Mouse (Mus musculus) CD4-positive, CD25-positive, alpha-beta regulatory T cell, adult 2 months (primary cell): ENCODE measurements around the gene Mtmr3.

Source experiments
- DNase-seq: peaks from one replicate; pipeline ENCODE4 v3.0.0-alpha.2; 2012; ENCODE audit warnings: low read depth, low spot score

The Mtmr3 gene

DNA sequence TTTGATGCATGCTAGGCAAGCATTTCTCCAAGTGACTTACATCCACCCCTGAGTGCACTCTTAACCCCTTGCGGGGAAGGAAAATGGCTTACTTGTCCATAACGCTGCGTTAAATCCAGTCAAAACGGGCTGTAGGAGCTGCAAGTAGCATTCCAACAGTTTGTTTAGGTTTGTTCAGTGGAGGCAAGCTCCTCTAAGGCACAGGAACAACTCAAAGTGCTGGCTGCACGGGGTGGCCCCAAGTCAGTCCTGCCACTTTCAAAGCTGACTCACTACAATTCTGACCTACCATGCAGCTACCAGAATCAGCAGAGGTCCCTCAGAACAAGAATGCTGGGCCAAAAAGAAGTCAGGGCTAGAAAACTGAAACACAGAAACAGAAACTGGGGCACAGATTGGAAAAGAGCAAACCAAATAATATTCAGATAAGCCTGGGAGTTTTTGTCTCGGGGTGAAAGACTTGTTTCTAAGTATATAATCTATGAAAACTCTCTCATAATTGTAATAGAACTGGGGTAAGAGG is 72.5 kb downstream of the Mtmr3 start:
- DNase-seq: no peak

DNA sequence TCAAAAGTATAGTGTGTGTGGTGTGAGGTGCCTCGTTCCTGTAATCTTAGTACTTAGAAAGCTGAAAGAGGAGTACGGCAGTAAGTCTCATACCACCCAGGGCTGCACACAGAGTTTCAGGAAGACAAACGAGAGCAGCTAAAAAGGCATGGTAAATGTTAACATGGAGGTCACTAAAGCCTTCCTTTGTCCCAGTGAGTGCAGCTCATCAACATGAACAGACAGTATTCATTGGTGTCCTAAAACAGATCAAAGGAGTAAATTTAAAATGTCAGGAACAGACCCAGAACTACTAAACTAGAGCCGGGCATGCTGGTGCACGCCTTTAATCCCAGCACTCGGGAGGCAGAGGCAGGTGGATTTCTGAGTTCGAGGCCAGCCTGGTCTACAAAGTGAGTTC is 75.7 kb downstream of the Mtmr3 start:
- DNase-seq: no peak

DNA sequence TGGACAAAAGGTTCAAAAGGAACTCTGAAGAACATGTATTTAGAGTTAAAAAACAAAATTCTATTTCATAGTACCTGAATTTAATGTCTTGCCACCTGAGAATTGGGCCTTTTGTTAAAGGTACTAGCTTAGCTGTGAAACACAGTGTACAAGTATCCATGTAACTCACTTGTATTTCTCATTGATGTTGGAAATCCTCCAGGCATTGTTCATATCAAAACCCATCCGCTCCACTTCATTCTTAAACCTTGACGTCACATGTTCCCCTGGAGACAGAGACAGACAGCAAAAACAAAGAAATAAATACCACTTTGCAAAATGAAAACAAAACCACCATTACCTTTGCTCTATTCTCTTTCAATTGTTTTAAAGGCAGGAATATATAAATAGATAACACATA is 87.2 kb downstream of the Mtmr3 start:
- peak; percentile 59 for DNase-seq

DNA sequence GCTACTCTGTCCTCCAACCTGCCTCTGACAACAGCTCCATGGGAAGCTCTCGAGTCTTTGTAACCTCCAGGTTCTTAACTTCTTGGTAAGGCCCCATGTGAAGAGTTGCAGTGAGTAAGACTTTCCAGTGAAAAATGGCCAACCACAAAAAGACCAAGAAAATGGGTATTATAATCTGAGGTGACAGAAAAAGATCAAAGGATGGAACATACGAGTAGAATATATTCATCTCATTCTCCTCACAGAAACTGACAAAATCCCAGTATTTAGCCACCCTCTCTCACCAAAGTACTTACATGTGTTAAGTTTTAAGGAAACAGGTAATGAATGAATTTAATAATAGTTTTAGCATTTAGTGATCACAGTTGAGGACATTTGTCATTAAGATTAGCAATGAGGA is 88.2 kb downstream of the Mtmr3 start:
- peak; percentile 43 for DNase-seq

DNA sequence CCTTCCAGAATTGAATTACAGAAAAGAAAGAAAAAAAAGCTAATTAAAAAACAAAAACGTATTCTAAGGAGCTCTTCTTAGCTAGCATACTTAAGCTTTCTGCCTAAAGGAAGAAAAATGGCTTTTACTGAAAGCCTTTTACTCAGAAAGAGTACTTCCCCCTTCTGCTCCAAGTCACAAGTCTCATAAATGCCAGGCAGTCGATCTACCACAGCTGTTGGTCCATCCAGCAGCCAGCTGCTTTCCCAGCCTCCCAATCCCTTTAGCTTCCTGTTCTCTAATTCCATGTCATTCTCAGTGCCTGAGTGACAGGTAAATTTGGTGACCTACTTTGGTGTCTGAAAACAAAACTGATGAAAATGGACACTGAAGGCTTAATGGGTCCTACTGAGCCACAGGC is 92.5 kb downstream of the Mtmr3 start:
- DNase-seq: no peak

DNA sequence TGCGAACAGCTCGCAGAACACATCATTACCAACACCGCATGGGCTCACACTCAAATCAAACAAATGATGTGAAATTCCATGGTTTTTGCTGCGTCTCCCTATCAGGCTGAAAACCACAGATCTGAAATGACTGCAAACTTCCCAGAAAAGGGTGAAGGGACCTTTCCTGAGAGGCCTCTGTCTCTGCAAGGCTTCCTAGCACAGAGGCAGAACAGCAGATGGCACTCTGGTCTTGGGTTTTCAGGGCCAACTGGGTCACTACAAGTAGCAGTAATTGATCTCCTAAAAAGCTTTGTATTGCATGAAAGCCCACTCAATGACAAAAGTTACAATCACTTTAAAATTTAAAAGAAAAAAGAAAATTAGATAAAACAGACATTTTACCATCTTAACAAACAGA is 93.8 kb downstream of the Mtmr3 start:
- DNase-seq: peak; percentile 31

DNA sequence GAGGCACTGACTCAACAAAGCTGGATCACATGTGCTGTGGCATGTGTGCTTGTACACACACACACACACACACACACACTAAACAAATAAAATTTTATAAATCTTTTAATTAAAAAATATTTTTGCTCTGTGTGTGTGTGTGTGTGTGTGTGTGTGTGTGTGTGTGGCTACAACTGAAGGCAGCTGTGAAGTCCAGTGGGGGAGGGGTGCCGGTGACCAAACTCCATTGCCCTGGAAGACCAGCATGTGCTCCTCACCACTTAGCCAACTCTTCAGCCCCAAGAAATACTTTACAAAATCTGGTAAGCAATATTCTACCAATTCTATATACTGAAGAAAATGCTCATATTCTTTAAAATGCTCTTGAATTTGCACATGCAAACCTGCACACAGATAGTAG is 94.4 kb downstream of the Mtmr3 start:
- DNase-seq: no peak

DNA sequence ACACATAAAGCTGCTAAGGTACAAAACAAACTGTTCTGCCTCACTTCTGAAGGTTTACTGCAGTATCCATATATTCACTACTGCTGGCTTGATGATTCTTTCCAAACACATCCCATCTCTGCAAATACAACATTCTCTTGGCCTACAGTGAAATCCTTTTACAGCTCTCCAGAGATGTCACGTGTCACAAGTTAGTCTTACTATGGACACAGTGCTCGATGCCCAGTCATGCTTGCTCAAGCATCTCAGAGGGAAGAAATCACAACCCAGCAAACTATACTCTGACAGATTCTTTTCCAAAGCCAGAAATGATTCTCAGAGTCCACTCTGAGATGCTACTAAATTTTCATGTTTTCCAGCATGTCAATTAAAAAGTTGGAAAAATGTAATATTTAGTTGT is 95.2 kb downstream of the Mtmr3 start:
- DNase-seq: no peak

DNA sequence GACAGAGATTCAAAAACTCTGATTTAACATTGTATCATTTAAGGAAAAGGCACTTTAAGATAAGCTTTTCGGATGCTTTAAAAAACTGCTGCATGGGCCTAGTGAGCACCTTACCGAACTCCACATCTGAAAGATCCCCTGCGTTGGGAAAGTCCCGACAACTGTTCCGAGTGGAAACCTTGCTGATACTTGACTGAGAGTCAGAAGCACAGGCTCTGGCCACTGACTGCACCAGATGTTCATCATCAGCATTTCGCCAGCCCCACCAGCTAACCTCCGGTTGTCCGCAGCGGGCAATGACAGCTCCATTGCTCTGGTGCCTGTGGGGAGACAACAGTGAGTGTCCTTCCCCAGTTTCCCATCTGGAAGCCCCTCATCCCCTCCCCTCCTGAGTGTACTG is 95.9 kb downstream of the Mtmr3 start:
- DNase-seq: peak; percentile 35

DNA sequence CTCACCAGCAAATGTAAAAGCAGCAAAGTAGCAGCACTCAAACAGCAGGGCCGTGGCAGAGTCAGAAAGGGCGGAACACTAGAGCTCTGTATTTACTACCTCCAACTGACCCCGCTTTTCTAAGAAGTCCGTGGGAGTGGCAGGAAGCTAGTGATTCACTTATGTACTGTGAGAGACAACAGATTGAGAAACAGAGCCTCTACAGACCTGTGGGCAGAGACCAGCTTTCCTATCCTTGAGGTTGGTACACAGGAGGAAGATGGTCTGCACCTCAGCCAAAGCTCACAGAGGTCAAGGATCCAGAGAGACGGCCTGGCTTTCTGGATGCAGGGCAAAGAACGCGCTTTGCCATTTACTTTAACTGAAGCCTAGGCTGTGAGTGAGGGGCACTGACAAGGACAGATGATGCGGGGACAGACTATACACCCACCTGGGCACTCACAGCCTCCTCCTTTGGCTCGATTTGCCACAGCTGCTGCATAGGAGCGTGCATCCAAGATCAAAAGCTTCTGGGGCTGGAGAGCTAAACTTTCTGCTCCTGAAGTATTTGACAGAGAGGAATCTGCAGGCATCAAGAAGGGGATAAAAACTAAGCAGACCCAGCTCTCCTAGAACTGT is 97.1 kb downstream of the Mtmr3 start:
- peak; percentile 74 for DNase-seq

DNA sequence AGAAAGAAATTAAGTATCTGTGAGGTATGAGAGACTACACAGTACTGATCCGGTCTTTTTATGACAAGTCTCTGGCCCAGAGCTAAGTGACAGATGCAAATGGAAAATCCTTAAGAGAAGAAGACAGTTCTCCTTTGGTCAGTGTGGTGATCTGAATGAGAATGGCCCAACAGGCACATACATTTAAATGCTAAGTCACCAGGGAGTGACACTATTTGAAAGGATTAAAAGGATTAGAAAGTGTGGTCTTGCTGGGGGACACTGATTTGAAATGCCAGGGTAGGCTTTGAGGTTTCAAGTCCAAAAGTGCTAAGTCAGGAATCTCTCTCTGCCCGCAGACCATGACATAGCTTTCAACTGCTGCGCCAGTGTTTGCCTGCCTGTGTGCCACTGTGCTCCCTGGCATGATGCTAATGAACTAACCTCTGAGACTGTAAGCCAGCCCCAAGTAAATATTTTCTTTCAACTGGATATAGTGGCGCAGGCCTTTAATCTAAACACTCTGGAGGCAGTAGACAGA is 99.6 kb downstream of the Mtmr3 start:
- no peak for DNase-seq

DNA sequence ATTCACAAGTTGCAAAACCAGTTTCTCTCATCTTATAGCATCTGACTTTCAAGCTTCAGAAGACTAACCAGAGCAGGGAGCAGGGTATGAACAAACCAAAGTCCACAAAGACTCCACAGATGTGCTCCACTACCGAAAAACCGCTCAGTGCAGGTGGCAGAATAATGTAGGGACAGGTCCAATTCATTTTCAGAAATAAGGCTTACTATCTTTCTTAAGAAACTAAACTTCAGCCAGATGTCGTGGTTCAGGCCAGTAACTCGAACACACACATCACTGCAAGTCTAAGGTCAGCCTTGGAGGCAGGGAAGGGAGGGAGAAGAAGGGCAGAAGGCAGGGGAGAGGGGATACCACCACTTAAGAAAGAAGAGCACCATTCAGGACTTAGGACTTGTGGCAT is 105.5 kb downstream of the Mtmr3 start:
- DNase-seq: no peak

DNA sequence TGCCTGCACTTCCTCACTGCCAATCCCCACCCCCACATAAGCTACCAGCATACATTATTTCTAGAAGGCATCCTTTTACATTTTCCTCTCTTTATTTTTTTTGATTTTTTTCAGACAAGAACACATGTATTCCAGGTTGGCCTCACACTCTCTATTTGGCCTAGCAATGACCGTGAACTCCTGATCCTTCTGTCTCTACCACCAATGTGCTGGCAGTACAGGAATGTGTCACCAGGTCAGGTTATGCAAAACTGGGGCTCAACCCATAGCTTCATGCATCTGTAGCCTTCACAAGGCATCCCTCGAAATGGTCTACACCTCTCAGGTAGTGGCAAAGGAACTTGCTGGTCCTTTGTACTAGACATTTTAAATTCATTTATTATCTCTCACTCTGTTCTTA is 105.9 kb downstream of the Mtmr3 start:
- DNase-seq: no peak

DNA sequence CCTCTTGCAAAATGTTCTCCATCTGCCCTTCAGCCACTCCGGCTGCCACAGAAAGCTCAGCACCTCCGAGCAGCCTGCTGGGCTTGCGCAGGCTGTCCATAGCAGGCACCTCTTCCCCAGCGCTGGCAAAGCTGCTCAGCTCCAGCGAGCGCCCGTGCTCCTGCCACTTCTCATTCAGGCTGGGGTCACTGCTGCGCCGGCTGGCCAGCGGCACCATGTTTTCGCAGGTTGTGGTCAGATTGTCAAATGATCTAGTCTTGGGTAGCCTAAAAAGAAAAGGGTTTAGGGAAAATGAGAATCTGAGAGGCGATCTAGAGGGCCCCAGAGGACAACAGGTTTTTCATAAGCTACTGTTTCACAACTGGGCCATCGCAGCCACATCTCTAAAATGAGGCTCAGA is 106.3 kb downstream of the Mtmr3 start:
- no peak for DNase-seq

DNA sequence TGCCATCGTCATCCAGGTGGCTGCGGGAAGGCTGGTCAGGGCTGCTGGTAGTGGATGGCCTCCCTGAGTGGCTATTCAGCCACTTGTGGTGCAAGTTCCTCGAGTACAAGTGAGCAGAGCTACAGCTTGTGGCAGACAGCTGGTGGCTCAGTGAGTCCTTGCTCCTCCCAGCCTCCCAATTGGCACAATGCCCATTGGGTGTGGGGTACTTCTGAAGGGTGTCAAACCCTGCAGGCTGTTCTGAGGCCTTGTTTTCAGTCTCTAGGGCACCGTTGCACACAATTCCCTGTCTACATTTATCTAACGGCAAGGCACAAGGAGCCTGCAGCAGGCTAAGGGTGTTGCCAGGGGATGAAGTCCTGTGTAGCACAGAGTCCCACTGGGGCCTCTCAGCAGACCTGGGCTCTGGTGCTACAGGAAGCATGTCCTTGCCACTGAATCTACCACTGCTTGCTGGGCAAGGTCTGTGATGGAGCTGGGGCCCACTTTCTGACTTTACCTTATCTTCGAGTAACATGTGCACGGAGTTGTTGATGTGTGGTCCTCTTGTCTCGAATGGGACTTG is 107.2 kb downstream of the Mtmr3 start:
- no peak for DNase-seq

DNA sequence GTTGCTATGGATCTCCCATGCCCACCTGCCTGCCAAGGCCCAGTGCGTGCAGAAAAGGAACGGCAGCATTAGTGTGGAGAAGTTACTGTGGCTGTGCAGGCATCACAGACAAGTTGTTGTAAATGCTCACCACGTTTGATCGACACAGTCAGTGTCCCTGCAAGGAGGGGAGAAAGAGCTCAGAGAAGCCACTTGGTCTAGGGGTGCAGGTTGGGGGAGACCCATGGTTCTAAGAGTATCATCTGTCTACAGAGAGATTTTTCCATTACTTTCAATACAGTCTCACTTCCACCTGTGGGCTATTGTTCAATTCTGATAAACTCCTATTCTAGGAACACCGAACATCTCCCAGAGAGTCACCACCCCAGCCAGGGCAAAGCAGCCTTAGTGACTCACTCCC is 110.1 kb downstream of the Mtmr3 start:
- no peak for DNase-seq

DNA sequence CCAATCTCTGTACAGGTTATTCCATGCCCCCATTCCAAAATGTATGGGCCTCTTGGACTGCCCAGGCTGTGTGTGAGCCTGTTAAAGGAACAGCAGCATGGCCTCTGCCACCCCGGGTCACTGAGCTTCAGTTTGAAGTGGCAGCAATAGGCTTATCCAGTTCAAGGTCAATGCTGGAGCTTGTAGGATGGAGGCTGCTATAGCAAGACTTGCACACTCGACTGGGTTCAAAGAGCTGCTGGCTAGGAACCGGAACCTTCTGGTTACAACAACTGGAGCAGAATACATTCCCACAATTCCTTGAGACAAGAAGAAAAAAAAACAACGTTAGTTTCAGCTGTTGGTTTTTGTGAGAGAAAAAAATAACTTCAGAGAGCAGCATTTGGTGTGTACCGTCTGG is 112.0 kb downstream of the Mtmr3 start:
- DNase-seq: no peak

DNA sequence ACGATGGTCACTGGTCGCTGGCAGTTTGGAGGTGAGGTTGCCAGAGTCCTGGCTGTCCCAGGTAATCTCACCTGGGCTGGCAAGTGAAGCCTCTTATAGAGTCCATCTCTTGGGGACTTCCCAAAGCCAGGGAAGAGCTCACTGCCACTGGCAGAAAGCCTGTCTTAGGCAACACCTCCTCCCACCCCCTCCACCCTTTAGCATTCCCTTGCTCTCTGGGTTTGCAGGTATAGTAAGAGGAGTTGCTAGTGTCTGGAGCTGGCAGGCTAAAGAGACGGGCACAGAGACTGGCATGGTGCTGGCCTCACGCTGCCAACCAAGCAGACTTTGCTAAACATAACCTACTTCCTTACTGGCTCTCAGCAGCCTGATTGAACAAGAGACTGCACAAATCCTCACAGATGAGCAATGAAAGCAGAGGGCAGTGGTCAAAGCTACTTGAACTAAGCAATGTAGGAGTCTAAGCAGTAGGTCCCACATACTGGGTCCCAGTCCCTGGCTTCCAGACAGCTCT is 118.4 kb downstream of the Mtmr3 start:
- DNase-seq: no peak

DNA sequence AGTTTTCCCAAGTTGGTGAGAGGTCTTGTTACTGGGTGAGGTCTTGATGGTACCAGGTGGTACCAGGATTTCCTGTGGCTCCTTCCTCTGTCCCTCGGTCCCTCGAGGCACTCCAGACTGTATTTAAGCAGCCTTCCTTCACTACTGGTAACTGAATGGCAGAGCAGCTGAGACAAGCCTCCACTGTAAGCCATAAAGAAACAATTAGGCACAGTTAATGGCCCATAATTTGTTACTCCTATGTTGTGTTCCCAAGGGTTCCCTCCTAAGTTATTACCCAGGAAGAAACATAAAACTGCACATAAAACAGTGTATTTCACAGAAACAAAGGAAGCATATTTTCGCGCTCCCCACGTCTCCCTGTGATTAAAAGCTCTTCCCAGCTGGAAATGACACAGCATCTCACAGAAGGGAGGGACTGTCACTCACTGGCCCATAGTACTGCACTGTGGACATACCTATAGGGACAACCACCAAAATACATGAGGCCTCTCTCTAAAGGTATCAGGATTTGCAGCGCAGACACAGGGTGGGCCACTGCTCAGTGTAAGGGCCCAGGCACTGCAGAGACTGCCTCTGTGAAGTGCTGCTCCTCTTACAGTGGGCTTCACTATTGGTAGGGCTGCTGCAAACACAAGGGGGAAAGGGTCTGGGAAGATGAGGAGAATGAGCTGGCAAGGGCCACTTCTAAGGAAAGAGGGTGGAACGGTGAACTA is 122.0 kb downstream of the Mtmr3 start:
- no peak for DNase-seq

DNA sequence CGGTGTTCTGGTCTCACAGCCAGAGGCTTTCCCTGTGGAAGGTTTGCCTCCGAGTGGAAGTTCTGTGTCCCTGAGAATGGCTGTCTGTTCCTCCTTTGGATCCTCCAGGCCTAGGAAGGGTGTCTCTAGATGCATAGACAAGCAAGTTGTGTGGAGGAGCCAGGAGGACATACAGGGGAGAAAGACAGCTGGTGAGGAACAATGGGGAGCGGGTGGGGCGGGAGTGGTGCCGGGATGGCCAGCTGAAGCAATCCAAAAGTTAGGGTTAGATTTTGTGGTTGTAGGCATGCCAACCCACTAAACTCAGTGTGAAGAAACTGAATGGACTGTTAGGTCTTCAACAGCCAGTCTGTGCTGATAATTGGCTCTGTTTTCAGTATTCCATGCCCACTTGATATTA is 122.9 kb downstream of the Mtmr3 start:
- no peak for DNase-seq

DNA sequence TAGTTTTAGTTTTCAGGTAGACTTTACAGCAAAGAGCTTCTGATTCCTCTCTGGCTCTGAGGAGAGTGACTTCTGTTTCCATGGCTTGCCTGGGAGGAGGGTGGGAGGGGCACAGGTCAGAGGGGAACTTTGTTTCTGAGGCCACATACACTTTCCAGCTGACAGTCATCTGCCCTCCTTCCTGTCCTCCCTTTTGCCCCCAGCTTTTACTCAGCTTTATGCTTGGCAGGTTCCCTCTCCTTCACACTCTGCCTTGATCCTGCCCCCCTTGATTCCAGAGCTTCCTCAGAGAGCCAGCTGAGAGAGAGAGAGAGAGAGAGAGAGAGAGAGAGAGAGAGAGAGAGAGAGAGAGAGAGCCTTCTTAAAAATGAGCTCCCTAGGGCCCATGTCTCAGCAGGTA is 123.4 kb downstream of the Mtmr3 start:
- DNase-seq: no peak

DNA sequence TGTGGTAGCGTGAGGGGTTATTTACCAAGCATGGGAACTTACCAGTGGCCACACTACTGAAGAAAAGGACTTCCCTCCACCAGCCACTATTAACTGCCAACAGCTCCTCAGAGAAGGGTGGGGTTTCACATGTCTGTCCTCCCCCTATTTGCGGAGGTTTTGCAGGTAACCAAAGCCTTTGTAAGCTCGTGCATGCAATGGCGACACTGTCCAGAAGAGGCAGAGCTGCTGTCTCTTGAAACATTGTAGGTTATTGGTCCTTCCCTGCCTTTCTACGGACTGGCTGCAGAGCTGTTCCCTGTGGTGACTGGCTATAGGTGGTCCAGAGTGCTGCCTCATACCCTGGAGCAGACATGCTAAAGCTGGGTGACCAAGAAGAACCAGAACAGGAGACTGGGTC is 125.6 kb downstream of the Mtmr3 start:
- DNase-seq: no peak

DNA sequence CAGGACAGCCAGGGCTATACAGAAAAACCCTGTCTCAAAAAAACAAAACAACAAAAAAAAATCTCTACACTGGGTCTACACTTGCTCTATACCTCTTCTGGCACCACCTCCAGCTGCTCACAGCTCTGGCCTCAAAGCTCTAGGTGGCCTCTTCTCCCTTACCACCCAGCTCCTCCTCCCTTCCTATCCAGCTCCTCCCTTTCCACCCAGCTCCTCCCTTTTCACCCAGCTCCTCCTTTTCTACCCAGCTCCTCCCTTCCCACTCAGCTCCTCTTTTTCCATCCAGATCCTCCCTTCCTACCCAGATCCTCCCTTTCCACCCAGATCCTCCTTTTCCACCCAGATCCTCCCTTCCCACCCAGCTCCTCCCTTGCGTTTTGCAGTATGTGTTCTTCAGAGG is 127.2 kb downstream of the Mtmr3 start:
- no peak for DNase-seq
